Mouse (Mus musculus) embryonic facial prominence, embryonic 14.5 days (tissue): Measurements from ENCODE around the gene Nrip2. TPM values are rescaled to one million over a fixed set of nuclear protein-coding genes. Genes with fewer than 3 reads are reported as not detected.

Source experiments
- ATAC-seq: fragments of 200-750 bp; cut with Nextera tagmentation; 2 replicates; pipeline ENCODE4 v1.8.0; 2017; ENCODE audit warnings: low read depth, moderate number of reproducible peaks, moderate TSS enrichment
- DNase-seq: peaks from one replicate; pipeline ENCODE4 v3.0.0-alpha.2; 2015; ENCODE audit warnings: low spot score
- H3K27ac ChIP-seq: fragments of 300-500 bp; sonication (generic); replicated peaks from 2 replicates; pipeline ENCODE4 v1.5.1; 2014; ENCODE audit warnings: low read depth, mild to moderate bottlenecking, low read length, moderate library complexity
- H3K27me3 ChIP-seq: fragments of 300-500 bp; sonication (generic); replicated peaks from 2 replicates; pipeline ENCODE4 v1.6.1; 2014; ENCODE audit warnings: low read length; ENCODE audit not compliant: control insufficient read depth, insufficient read depth
- H3K36me3 ChIP-seq: fragments of 300-500 bp; sonication (generic); 2 replicates; pipeline ENCODE4 v1.6.1; 2014; ENCODE audit warnings: low read length, mixed read lengths; ENCODE audit not compliant: control insufficient read depth, insufficient read depth
- H3K4me1 ChIP-seq: fragments of 300-500 bp; sonication (generic); 2 replicates; pipeline ENCODE4 v1.6.1; 2014; ENCODE audit warnings: antibody characterized with exemption, low read length; ENCODE audit not compliant: control insufficient read depth, insufficient read depth
- H3K4me2 ChIP-seq: fragments of 300-500 bp; sonication (generic); 2 replicates; pipeline ENCODE4 v1.6.1; 2014; ENCODE audit warnings: low read depth, mild to moderate bottlenecking, low read length, moderate library complexity, mixed read lengths
- H3K4me3 ChIP-seq: fragments of 300-500 bp; sonication (generic); 2 replicates; pipeline ENCODE4 v1.5.1; 2014; ENCODE audit warnings: low read depth, mild to moderate bottlenecking, low read length
- H3K9ac ChIP-seq: fragments of 300-500 bp; sonication (generic); 2 replicates; pipeline ENCODE4 v1.6.1; 2014; ENCODE audit warnings: low read depth, mild to moderate bottlenecking, low read length, moderate library complexity, mixed read lengths
- H3K9me3 ChIP-seq: fragments of 300-500 bp; sonication (generic); 2 replicates; pipeline ENCODE4 v1.6.1; 2016; ENCODE audit warnings: low read length; ENCODE audit not compliant: control insufficient read depth
- WGBS: fragments of 180-500 bp; shearing (Covaris S2); extraction: QIAGEN DNeasy Blood & Tissue Kit; methylation state at CpG from one replicate; pipeline ENCODE4 v1.1.7; 2014; 5-methylcytosine and 5-hydroxymethylcytosine counted together
- polyA plus RNA-seq: library from polyadenylated mRNA; unstranded; fragments of >200 nt; fragmentation: Nextera tagmentation; extraction: Ambion mirVana; gene quantifications from 2 replicates; pipeline ENCODE4 v1.2.1, GENCODE M21; 2014

The Nrip2 gene
- polyA plus RNA-seq, 1 experiment from 2014 or later: 7.2 TPM

DNA sequence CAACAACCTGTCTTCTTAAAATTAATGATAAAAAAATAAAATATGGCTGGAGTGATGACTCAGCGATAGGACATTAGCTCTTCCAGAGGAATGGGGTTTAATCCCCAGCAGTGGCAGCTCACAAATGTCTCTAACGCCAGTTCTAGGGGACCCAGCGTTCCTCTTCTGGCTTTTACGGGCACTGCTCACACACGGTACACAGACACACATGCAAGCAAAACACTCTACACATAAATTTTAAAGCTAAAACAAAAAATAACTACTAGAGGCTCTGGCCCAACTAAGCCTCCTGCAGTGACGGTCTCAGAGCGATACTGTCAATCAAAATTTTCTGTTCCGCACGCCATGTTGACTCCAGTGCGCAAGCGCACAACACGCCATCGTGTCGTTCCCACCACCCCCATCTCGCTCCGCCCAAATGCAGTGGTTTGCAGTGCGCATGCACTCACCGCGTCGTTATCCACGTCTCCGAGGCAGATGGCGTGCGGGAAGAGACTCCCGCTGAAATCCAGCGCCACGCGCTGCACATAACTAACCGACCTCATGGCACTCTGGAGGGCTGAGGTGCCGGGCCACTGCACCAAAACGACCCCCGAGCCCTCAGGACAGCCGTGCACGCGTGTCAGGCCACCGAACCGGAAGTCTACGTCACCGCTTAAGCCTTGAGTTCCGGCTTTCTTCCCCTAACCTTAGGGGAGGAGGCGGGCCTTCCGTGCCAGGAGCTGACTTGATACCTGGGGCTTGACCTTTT is 25.3 kb downstream of the Nrip2 start, which contains the start of gene Itfg2:
Itfg2 (minus strand) TSS at position 663 of the 751 bp plus-strand sequence.
- Histone ChIP-seq H3K4me3 (peak within 1 kb of the TSS; percentile 71), H3K36me3 (peaks cover 19% of the 10 kb centered on the region), H3K4me1 (peaks cover 5% of the 10 kb centered on the region; the same call in 1 of the 2 replicates), H3K27ac (peak within 1 kb of the TSS; percentile 95), H3K9ac (peak within 1 kb of the TSS; percentile 78), H3K9me3 (no peaks in the 10 kb centered on the region), H3K27me3 (no peaks in the 10 kb centered on the region), H3K4me2 (peak within 1 kb of the TSS; percentile 74)
- DNase-seq (peak; percentile 98), ATAC-seq (peak; percentile 95)
- under 1% methylated on average over 41 of the region's 42 CpGs for WGBS

DNA sequence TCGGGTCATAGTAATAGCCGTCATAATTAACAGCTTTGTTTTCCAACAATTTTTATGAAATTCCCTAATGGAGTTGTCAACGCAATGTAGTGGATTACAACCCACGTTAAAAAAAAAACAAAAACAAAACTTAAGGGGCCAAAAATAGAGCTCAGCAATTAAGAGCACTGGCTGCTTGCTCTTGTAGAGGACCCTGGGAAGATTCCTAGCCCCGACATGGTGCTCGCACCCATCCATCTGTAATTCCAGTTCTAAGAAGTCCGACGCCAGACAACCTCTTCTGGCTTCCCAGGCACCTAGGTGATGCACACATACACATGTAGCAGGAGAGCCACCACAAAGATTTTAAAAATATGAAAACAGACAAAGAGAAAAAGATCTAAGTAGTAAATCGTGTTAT is 25.9 kb downstream of the Nrip2 start:
- Histone ChIP-seq H3K4me2 (peak overlapping the region; percentile 74), H3K27ac (peak overlapping the region; percentile 95), H3K4me3 (peak overlapping the region; percentile 71), H3K4me1 (peaks cover 5% of the 10 kb centered on the region; the same call in 1 of the 2 replicates), H3K36me3 (peaks cover 25% of the 10 kb centered on the region), H3K27me3 (no peaks in the 10 kb centered on the region), H3K9me3 (no peaks in the 10 kb centered on the region), H3K9ac (peak overlapping the region; percentile 78)
- WGBS: 20% methylated on average over 9 of the region's 9 CpGs
- ATAC-seq: no peak
- DNase-seq: no peak

DNA sequence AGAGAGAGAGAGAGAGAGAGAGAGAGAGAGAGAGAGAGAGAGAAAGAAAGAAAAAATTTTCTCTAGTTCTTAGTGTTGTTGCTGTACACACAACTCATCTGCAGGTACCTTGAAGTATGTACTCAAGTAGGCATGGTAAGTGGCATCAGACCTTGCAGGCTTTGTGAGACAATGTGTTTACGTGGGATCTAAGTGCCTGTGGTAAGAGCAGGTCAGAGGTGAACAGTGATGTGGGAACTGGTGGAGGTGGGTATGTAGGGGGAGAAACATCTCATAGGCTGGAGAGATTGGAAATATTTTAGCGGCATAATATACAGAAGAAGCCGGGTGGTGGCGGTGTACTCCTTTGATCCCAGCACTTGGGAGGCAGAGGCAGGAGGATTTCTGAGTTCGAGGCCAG is 28.5 kb downstream of the Nrip2 start:
- Histone ChIP-seq H3K4me3 (no peak overlapping the region), H3K27ac (no peak overlapping the region), H3K4me2 (no peak overlapping the region), H3K27me3 (no peaks in the 10 kb centered on the region), H3K9ac (no peak overlapping the region), H3K9me3 (no peaks in the 10 kb centered on the region), H3K4me1 (peaks cover 5% of the 10 kb centered on the region; the same call in 1 of the 2 replicates), H3K36me3 (peaks cover 51% of the 10 kb centered on the region)
- DNase-seq (no peak), ATAC-seq (no peak)
- 90% methylated on average over 5 of the region's 5 CpGs for WGBS

GRCm38 (mm10) chr6:128429300-128429699 is 30.2 kb downstream of the Nrip2 start:
- no peak overlapping the region for H3K4me2 ChIP-seq
- H3K4me3 ChIP-seq: no peak overlapping the region
- no peaks in the 10 kb centered on the region for H3K4me1 ChIP-seq
- H3K36me3 ChIP-seq: peaks cover 68% of the 10 kb centered on the region
- no peak for DNase-seq
- WGBS: 97% methylated on average over 2 of the region's 2 CpGs
- no peaks in the 10 kb centered on the region for H3K27me3 ChIP-seq
- no peaks in the 10 kb centered on the region for H3K9me3 ChIP-seq
- ATAC-seq: no peak
- H3K9ac ChIP-seq: no peak overlapping the region
- H3K27ac ChIP-seq: no peak overlapping the region

- DNase-seq: no peak
- Histone ChIP-seq H3K9ac (no peak overlapping the region), H3K27me3 (no peaks in the 10 kb centered on the region), H3K9me3 (no peaks in the 10 kb centered on the region), H3K36me3 (peaks cover 73% of the 10 kb centered on the region), H3K4me2 (no peak overlapping the region), H3K27ac (no peak overlapping the region), H3K4me3 (no peak overlapping the region), H3K4me1 (no peaks in the 10 kb centered on the region)
- WGBS: 88% methylated on average over 6 of the region's 6 CpGs
- ATAC-seq: no peak
These were observed 30.7 kb downstream of the Nrip2 start for GRCm38 (mm10) chr6:128429826-128430225.

DNA sequence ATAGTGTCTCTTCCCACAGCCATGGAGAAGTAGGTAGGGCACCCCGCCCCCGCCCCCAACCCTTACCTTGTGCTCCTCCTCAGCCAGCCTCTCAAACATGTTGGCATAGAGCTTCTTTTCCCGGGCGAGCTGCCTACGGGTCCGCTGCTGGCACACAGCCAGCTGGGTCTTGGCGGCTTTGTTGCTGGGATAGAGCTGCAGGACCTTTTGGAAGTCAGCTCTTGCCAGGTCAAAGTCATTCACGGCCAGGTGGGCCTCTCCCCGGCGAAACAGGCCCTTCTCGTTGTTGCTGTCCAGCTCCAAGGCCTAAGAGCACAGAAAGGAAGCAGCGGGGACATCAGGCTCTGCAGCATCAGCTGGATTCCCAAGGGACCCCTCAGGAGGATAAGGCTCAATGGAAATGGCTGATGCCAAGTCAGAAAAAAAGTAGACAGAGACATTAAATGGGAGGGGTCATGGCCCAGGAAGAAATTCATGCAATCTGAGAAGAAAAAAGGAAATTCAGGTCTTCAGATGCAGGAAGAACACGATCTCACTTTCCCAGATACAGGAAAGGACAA is 33.3 kb downstream of the Nrip2 start:
- Histone ChIP-seq H3K9ac (no peak overlapping the region), H3K27me3 (no peaks in the 10 kb centered on the region), H3K4me1 (0 out of 2 replicates have a peak, but pooled peaks cover 5% of the 10 kb centered on the region), H3K9me3 (no peaks in the 10 kb centered on the region), H3K4me3 (no peak overlapping the region), H3K4me2 (no peak overlapping the region), H3K36me3 (peaks cover 91% of the 10 kb centered on the region), H3K27ac (no peak overlapping the region)
- DNase-seq (no peak), ATAC-seq (no peak)
- WGBS: 88% methylated on average over 13 of the region's 13 CpGs

DNA sequence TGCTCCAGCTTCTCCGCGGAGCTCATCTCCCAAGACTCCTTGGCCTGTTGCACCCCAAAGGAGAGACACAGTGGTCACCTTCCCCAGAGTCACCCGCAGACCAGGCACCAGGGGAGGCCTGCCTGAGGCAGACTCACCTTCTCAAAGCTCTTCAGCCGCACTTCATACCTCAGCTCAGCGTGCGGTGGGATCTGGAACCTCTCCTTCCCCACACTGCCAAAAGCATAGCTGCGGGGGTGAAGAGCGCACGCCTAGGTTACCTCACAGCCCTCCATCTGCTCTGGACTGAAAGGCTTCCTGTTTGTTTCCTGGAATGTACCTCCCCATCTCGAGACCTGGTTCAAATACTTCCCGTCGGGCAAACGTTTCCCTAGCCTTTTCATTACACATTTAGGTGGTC is 34.5 kb downstream of the Nrip2 start:
- Histone ChIP-seq H3K4me2 (no peak overlapping the region), H3K9ac (no peak overlapping the region), H3K4me1 (0 out of 2 replicates have a peak, but pooled peaks cover 5% of the 10 kb centered on the region), H3K36me3 (peaks cover 81% of the 10 kb centered on the region), H3K9me3 (no peaks in the 10 kb centered on the region), H3K27ac (no peak overlapping the region), H3K27me3 (no peaks in the 10 kb centered on the region), H3K4me3 (no peak overlapping the region)
- DNase-seq (no peak), ATAC-seq (no peak)
- 93% methylated on average over 13 of the region's 13 CpGs for WGBS

DNA sequence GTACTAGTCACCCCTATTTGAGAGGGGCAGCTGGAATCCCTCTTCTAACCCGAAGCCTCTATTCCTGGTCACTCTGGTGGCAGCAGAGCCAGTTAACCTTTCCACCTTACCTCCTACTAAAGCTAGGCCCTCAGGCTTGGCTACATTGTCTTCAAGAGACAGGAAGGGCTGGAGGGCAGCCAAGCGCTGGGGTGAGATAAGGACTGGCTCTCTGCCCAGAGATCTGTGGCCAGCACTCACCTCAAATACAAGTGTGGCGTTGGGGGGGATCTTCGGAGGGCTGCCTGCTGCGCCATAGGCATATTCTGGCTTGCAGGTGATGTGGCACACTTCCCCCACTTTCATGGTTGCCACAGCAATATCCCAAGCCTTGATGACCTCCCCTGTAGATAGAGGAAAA is 36.4 kb downstream of the Nrip2 start:
- H3K4me1 ChIP-seq: peaks cover 8% of the 10 kb centered on the region; the same call in 1 of the 2 replicates
- 83% methylated on average over 5 of the region's 5 CpGs for WGBS
- no peak overlapping the region for H3K4me2 ChIP-seq
- H3K27ac ChIP-seq: no peak overlapping the region
- H3K27me3 ChIP-seq: no peaks in the 10 kb centered on the region
- no peak overlapping the region for H3K9ac ChIP-seq
- H3K36me3 ChIP-seq: peaks cover 62% of the 10 kb centered on the region
- no peaks in the 10 kb centered on the region for H3K9me3 ChIP-seq
- ATAC-seq: no peak
- no peak overlapping the region for H3K4me3 ChIP-seq
- DNase-seq: peak; percentile 19
